Comparison of ENCODE assay signal across 9 mouse cellular contexts in genomic region chr3:90540904-90541303, GRCm38 (mm10). TPM values are rescaled to one million over a fixed set of nuclear protein-coding genes. Genes with fewer than 3 reads are reported as not detected.
DNase-seq lines count a peak whose midpoint lies in the region; ATAC-seq lines count a peak whose summit lies in the region.
"Had no signal": no experiment of that assay in that cellular context is flagged by ENCODE, and none has a peak within 500 bp of the region (broad histone marks: within the 10 kb centered on the region; RNA-seq: fewer than 3 reads in every experiment).

No protein-coding gene starts in this region.

- peak; percentile 65 for ATAC-seq in forebrain, embryonic 14.5 days
- peak; percentile 67 for ATAC-seq in hindbrain, embryonic 15.5 days (ENCODE audit: low FRiP score, low read depth)
- peak; percentile 63; the same call in 1 of the 2 replicates for ATAC-seq in midbrain, embryonic 16.5 days

- H3K4me2 ChIP-seq in forebrain, embryonic 14.5 days (ENCODE audit: low read length): peak overlapping the region; percentile 9; the same call in 1 of the 2 replicates
- peak overlapping the region; percentile 21; the same call in 1 of the 2 replicates for H3K4me2 ChIP-seq in hindbrain, embryonic 15.5 days
- no peak overlapping the region for H3K4me2 ChIP-seq in midbrain, embryonic 16.5 days (ENCODE audit: low read length)

- no peak overlapping the region for H3K27ac ChIP-seq in forebrain, embryonic 14.5 days (ENCODE audit: low read depth, low read length)
- no peak overlapping the region for H3K27ac ChIP-seq in hindbrain, embryonic 15.5 days (replicated peaks)
- H3K27ac ChIP-seq in midbrain, embryonic 16.5 days (ENCODE audit: low read length): no peak overlapping the region
- H3K27ac ChIP-seq: macrophage had no signal

- intact Hi-C loops in gastrocnemius, postnatal 14 days (cut with DNase I; ENCODE audit: low total_unique reads): no loop called here

- no peak overlapping the region for H3K9ac ChIP-seq in forebrain, embryonic 14.5 days (ENCODE audit: low read length)
- H3K9ac ChIP-seq in hindbrain, embryonic 15.5 days: no peak overlapping the region
- H3K9ac ChIP-seq in midbrain, embryonic 16.5 days (ENCODE audit: low read depth, low read length): no peak overlapping the region

- H3K4me1 ChIP-seq in forebrain, embryonic 14.5 days (ENCODE audit: control insufficient read depth, insufficient read depth, low read length): no peaks in the 10 kb centered on the region
- 0 out of 2 replicates have a peak, but pooled peaks cover 4% of the 10 kb centered on the region for H3K4me1 ChIP-seq in hindbrain, embryonic 15.5 days (replicated peaks)
- 0 out of 2 replicates have a peak, but pooled peaks cover 3% of the 10 kb centered on the region for H3K4me1 ChIP-seq in midbrain, embryonic 16.5 days (ENCODE audit: control insufficient read depth, insufficient read depth, low read length)

- H3K4me3 ChIP-seq in forebrain, embryonic 14.5 days (ENCODE audit: low read depth, low read length): no peak overlapping the region
- H3K4me3 ChIP-seq in hindbrain, embryonic 15.5 days: no peak overlapping the region
- H3K4me3 ChIP-seq in midbrain, embryonic 16.5 days (ENCODE audit: low read depth, low read length): no peak overlapping the region

- H3K36me3 ChIP-seq in forebrain, embryonic 14.5 days (ENCODE audit: control insufficient read depth, insufficient read depth, low read length): no peaks in the 10 kb centered on the region
- H3K36me3 ChIP-seq in hindbrain, embryonic 15.5 days: no peaks in the 10 kb centered on the region
- no peaks in the 10 kb centered on the region for H3K36me3 ChIP-seq in midbrain, embryonic 16.5 days (ENCODE audit: control insufficient read depth, insufficient read depth, low read length)

- DNase-seq in cerebellum, adult 9-10 months: peak; percentile 32
- no peak for DNase-seq in cerebellum, adult 11 months
- DNase-seq in forebrain, embryonic 14.5 days (ENCODE audit: low spot score): peak; percentile 27
- DNase-seq in left cerebral cortex, adult 8-10 months (ENCODE audit: low spot score in 2 of 2): peak; percentile 21 to 47
- no peak for DNase-seq in thymus, postnatal 25 days
- no peak for DNase-seq in gastrocnemius, postnatal 14 days

- H3K27me3 ChIP-seq in forebrain, embryonic 14.5 days (replicated peaks; ENCODE audit: control insufficient read depth, insufficient read depth, low read length): no peaks in the 10 kb centered on the region
- no peaks in the 10 kb centered on the region for H3K27me3 ChIP-seq in hindbrain, embryonic 15.5 days
- H3K27me3 ChIP-seq in midbrain, embryonic 16.5 days (ENCODE audit: control insufficient read depth, insufficient read depth, low read depth, low read length): no peaks in the 10 kb centered on the region

- H3K9me3 ChIP-seq in forebrain, embryonic 14.5 days (replicated peaks; ENCODE audit: control insufficient read depth, low read length): no peaks in the 10 kb centered on the region
- no peaks in the 10 kb centered on the region for H3K9me3 ChIP-seq in hindbrain, embryonic 15.5 days
- no peaks in the 10 kb centered on the region for H3K9me3 ChIP-seq in midbrain, embryonic 16.5 days (replicated peaks; ENCODE audit: control insufficient read depth, low read length, poor library complexity, severe bottlenecking)

- 23% methylated on average over 4 of the region's 4 CpGs for WGBS in forebrain, embryonic 14.5 days
- 34% methylated on average over 4 of the region's 4 CpGs for WGBS in hindbrain, embryonic 15.5 days
- WGBS in midbrain, embryonic 16.5 days: 14% methylated on average over 4 of the region's 4 CpGs

RNA-seq across cellular contexts. Expression of gene S100a16, which starts 3.9 kb away (rescaled TPM):
- 40.6 and 43.2 TPM in 2 replicates for polyA plus RNA-seq in forebrain, embryonic 14.5 days (2014; fragmentation: Nextera tagmentation; extraction: Ambion mirVana)
- 41.8 and 44.3 TPM in 2 replicates for polyA plus RNA-seq in hindbrain, embryonic 15.5 days (2015; fragmentation: Nextera tagmentation; extraction: Ambion mirVana)
- 100 to 1,000 TPM in 2 of 4 experiments, 10 to 100 TPM in 2; 85.4 to 115 (median 102) TPM for total RNA-seq in left cerebral cortex, adult 8-10 months (2022)
- polyA plus RNA-seq in midbrain, embryonic 16.5 days (2015; fragmentation: Nextera tagmentation; extraction: Ambion mirVana): 34.4 and 36.5 TPM in 2 replicates
- 100 to 1,000 TPM in 1 of 2 experiments, 10 to 100 TPM in 1; 79.5 to 106 TPM for total RNA-seq in gastrocnemius, postnatal 14 days (2021)
- polyA plus RNA-seq: macrophage had no signal

RNA-seq across cellular contexts. Expression of gene S100a14, which starts 14.2 kb away (rescaled TPM):
- polyA plus RNA-seq in forebrain, embryonic 14.5 days (2014; fragmentation: Nextera tagmentation; extraction: Ambion mirVana): not detected in 2 replicates
- polyA plus RNA-seq in hindbrain, embryonic 15.5 days (2015; fragmentation: Nextera tagmentation; extraction: Ambion mirVana): 0.29 TPM in 1 of 2 replicates, not detected in the other
- under 1 TPM in 1 of 4 experiments, not detected in 3; 0.63 TPM for total RNA-seq in left cerebral cortex, adult 8-10 months (2022)
- polyA plus RNA-seq in midbrain, embryonic 16.5 days (2015; fragmentation: Nextera tagmentation; extraction: Ambion mirVana): not detected in 2 replicates
- total RNA-seq in gastrocnemius, postnatal 14 days (2021): not detected
- polyA plus RNA-seq: macrophage had no signal

RNA-seq across cellular contexts. Expression of gene S100a3, which starts 19.5 kb away (rescaled TPM):
- polyA plus RNA-seq in forebrain, embryonic 14.5 days (2014; fragmentation: Nextera tagmentation; extraction: Ambion mirVana): not detected in 2 replicates
- polyA plus RNA-seq in hindbrain, embryonic 15.5 days (2015; fragmentation: Nextera tagmentation; extraction: Ambion mirVana): 1.4 and 2.7 TPM in 2 replicates
- 1 to 10 TPM in 3 of 4 experiments, under 1 TPM in 1; 0.74 to 1.9 (median 1.5) TPM for total RNA-seq in left cerebral cortex, adult 8-10 months (2022)
- 0.16 TPM in 1 of 2 replicates, not detected in the other for polyA plus RNA-seq in midbrain, embryonic 16.5 days (2015; fragmentation: Nextera tagmentation; extraction: Ambion mirVana)
- under 1 TPM in 1 of 2 experiments, not detected in 1; 0.45 TPM for total RNA-seq in gastrocnemius, postnatal 14 days (2021)
- polyA plus RNA-seq: macrophage had no signal

RNA-seq across cellular contexts. Expression of gene S100a13, which starts 26.7 kb away (rescaled TPM):
- polyA plus RNA-seq in forebrain, embryonic 14.5 days (2014; fragmentation: Nextera tagmentation; extraction: Ambion mirVana): 9.4 and 11.1 TPM in 2 replicates
- 11.8 and 13.9 TPM in 2 replicates for polyA plus RNA-seq in hindbrain, embryonic 15.5 days (2015; fragmentation: Nextera tagmentation; extraction: Ambion mirVana)
- total RNA-seq in left cerebral cortex, adult 8-10 months (2022): 10 to 100 TPM; 17.1 to 26.1 (median 20.5) TPM
- 7.6 and 8.9 TPM in 2 replicates for polyA plus RNA-seq in midbrain, embryonic 16.5 days (2015; fragmentation: Nextera tagmentation; extraction: Ambion mirVana)
- 10 to 100 TPM; 12.9 to 15.4 TPM for total RNA-seq in gastrocnemius, postnatal 14 days (2021)

RNA-seq across cellular contexts. Expression of gene S100a1, which starts 26.7 kb away (rescaled TPM):
- 12.5 and 13.1 TPM in 2 replicates for polyA plus RNA-seq in forebrain, embryonic 14.5 days (2014; fragmentation: Nextera tagmentation; extraction: Ambion mirVana)
- 19.9 and 23.6 TPM in 2 replicates for polyA plus RNA-seq in hindbrain, embryonic 15.5 days (2015; fragmentation: Nextera tagmentation; extraction: Ambion mirVana)
- total RNA-seq in left cerebral cortex, adult 8-10 months (2022): 100 to 1,000 TPM; 122 to 162 (median 132) TPM
- polyA plus RNA-seq in midbrain, embryonic 16.5 days (2015; fragmentation: Nextera tagmentation; extraction: Ambion mirVana): 12.4 and 19.5 TPM in 2 replicates
- 10 to 100 TPM; 53.1 to 61.0 TPM for total RNA-seq in gastrocnemius, postnatal 14 days (2021)

Comparison
In these comparisons a context has a peak if more than half of its experiments do, and no peak if none do; other contexts are left out.
1. DNase-seq: peak in cerebellum, adult 9-10 months (single experiment), forebrain, embryonic 14.5 days (single experiment) and left cerebral cortex, adult 8-10 months (2 of 2); none in cerebellum, adult 11 months (single experiment), thymus, postnatal 25 days (single experiment) and gastrocnemius, postnatal 14 days (single experiment).
2. Peak in every context shown above with its lines, with median percentiles within 50 percentile points of each other: ATAC-seq.